Mouse (Mus musculus): Measurements from ENCODE around the gene Lcmt1. TPM values are rescaled to one million over a fixed set of nuclear protein-coding genes. Genes with fewer than 3 reads are reported as not detected.

Lcmt1 gene
- total and polyA plus RNA-seq, 3 experiments = 26.4 to 34.8 (median 27.6) TPM

GRCm38 (mm10) chr7:123421958-123422357 lies 52.4 kb downstream of the Lcmt1 start:
- no peak overlapping the region for H3K9ac ChIP-seq (ENCODE audit: insufficient read depth, low read depth)
- TF ChIP-seq POLR2AphosphoS2 (IDR thresholded peaks at IDR 0.05; ENCODE audit: low read depth, low read length) (no peak), ZMIZ1 (IDR thresholded peaks at IDR 0.05; ENCODE audit: low read depth, low read length) (no peak), SMC3 (IDR thresholded peaks at IDR 0.05; ENCODE audit: low read depth, low read length) (no peak), GABPA (IDR thresholded peaks at IDR 0.05; ENCODE audit: insufficient replicate concordance, low read depth, low read length) (no peak), NRF1 (IDR thresholded peaks at IDR 0.05; ENCODE audit: low read depth, low read length) (no peak), ZC3H11A (IDR thresholded peaks at IDR 0.05; ENCODE audit: low read depth, low read length) (no peak), JUN (IDR thresholded peaks at IDR 0.05; ENCODE audit: insufficient read depth, low read depth, low read length) (no peak), ZNF384 (IDR thresholded peaks at IDR 0.05; ENCODE audit: low read depth, low read length) (no peak), IRF4 (IDR thresholded peaks at IDR 0.05; ENCODE audit: low read depth, low read length) (no peak)
- no peak overlapping the region for H3K4me2 ChIP-seq (ENCODE audit: insufficient read depth, low read depth, poor library complexity, severe bottlenecking)
- H3K36me3 ChIP-seq (replicated peaks in 1 of 2; ENCODE audit: control insufficient read depth in 1 of 2, insufficient read depth in 1 of 2, low read length in 1 of 2) = peaks cover 15 to 70% of the 10 kb centered on the region in 2 experiments
- no peaks in the 10 kb centered on the region for H3K27me3 ChIP-seq (replicated peaks)
- H3K27ac ChIP-seq (ENCODE audit: insufficient read depth, low read depth) = no peak overlapping the region
- no peaks in the 10 kb centered on the region for H3K79me2 ChIP-seq (replicated peaks; ENCODE audit: control insufficient read depth, extremely low read depth, insufficient read depth, poor library complexity, severe bottlenecking)
- no peak for DNase-seq (ENCODE audit: extremely low read depth)
- H3K4me3 ChIP-seq (replicated peaks in 1 of 3; ENCODE audit: low read depth in 2 of 3, low read length in 2 of 3, poor library complexity in 1 of 3) = no peak overlapping the region
- no peaks in the 10 kb centered on the region for H3K9me3 ChIP-seq (replicated peaks; ENCODE audit: low read length)
- in situ Hi-C loops (cut with MboI; ENCODE audit: low pct_ligation_motif_present, low pct_unique_long_range_greater_than_20kb, low sequenced_read_pairs) = no loop called here
- dilution Hi-C loops (cut with MboI; ENCODE audit: extremely low pct_ligation_motif_present, extremely low pct_unique_long_range_greater_than_20kb, low sequenced_read_pairs) = no loop called here
- no peaks in the 10 kb centered on the region for H3K4me1 ChIP-seq (ENCODE audit: control insufficient read depth in 1 of 2, insufficient read depth in 2 of 2)

GRCm38 (mm10) chr7:123424281-123424680 lies 54.7 kb downstream of the Lcmt1 start:
- H3K79me2 ChIP-seq (replicated peaks; ENCODE audit: control insufficient read depth, extremely low read depth, insufficient read depth, poor library complexity, severe bottlenecking) = no peaks in the 10 kb centered on the region
- no peak for DNase-seq (ENCODE audit: extremely low read depth)
- H3K27ac ChIP-seq (ENCODE audit: insufficient read depth, low read depth) = no peak overlapping the region
- H3K9ac ChIP-seq (ENCODE audit: insufficient read depth, low read depth) = no peak overlapping the region
- no peaks in the 10 kb centered on the region for H3K4me1 ChIP-seq (ENCODE audit: control insufficient read depth in 1 of 2, insufficient read depth in 2 of 2)
- TF ChIP-seq PAX5 (IDR thresholded peaks at IDR 0.05; ENCODE audit: low read length) = no peak
- TF ChIP-seq NELFE (IDR thresholded peaks at IDR 0.05; ENCODE audit: low read depth, low read length) = no peak
- no peak for TF ChIP-seq GABPA (IDR thresholded peaks at IDR 0.05; ENCODE audit: insufficient replicate concordance, low read depth, low read length)
- no peak for TF ChIP-seq USF1 (IDR thresholded peaks at IDR 0.05; ENCODE audit: low read depth, low read length)
- TF ChIP-seq CHD1 (IDR thresholded peaks at IDR 0.05; ENCODE audit: low read depth, low read length) = no peak
- TF ChIP-seq ZKSCAN1 (IDR thresholded peaks at IDR 0.05; ENCODE audit: borderline replicate concordance, low read depth, low read length) = no peak
- TF ChIP-seq POLR2A (IDR thresholded peaks at IDR 0.05; ENCODE audit: low read depth, low read length) = no peak
- no peak for TF ChIP-seq TCF12 (IDR thresholded peaks at IDR 0.05; ENCODE audit: low read depth, low read length)
- in situ Hi-C loops (cut with MboI; ENCODE audit: low pct_ligation_motif_present, low pct_unique_long_range_greater_than_20kb, low sequenced_read_pairs) = no loop called here
- H3K4me2 ChIP-seq (ENCODE audit: insufficient read depth, low read depth, poor library complexity, severe bottlenecking) = no peak overlapping the region
- H3K9me3 ChIP-seq (replicated peaks; ENCODE audit: low read length) = no peaks in the 10 kb centered on the region
- dilution Hi-C loops (cut with MboI; ENCODE audit: extremely low pct_ligation_motif_present, extremely low pct_unique_long_range_greater_than_20kb, low sequenced_read_pairs) = no loop called here
- no peak overlapping the region for H3K4me3 ChIP-seq (replicated peaks in 1 of 3; ENCODE audit: low read depth in 2 of 3, low read length in 2 of 3, poor library complexity in 1 of 3)
- peaks cover 15 to 67% of the 10 kb centered on the region in 2 experiments for H3K36me3 ChIP-seq (replicated peaks in 1 of 2; ENCODE audit: control insufficient read depth in 1 of 2, insufficient read depth in 1 of 2, low read length in 1 of 2)
- H3K27me3 ChIP-seq (replicated peaks) = no peaks in the 10 kb centered on the region
